Mouse (Mus musculus): Measurements from ENCODE around the gene Itch. TPM values are rescaled to one million over a fixed set of nuclear protein-coding genes. Genes with fewer than 3 reads are reported as not detected.
"Not testable (repeated sequence)": the region's sequence is repeated elsewhere in the genome, so short reads cannot be mapped to it uniquely, and the experiment has no call there.

Gene Itch
- polyA plus RNA-seq, 2 experiments: 30.2 to 49.8 TPM

DNA sequence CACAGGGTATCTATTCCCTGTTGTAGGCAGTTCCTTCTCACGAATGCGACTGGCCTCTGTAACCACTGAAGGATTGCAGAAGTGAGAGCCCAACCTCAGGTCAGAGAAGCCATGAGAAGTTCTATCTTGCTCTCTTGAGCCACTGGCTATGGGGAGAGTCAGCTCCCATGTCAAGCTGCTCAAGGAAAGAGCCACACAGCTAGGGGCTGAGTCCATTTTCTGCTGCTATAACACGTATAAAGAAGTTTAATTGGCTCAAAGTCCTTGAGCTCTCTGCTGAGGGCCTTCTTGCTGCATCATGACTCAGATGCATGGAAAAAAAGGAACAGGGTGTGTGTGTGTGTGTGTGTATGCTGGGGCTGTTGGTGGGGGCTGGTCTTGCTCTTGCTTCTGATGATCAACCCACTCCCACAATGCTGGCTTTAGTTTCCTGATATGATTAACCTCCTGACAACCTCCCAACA lies 32.5 kb upstream of the Itch start:
- Histone ChIP-seq H3K4me3 (replicated peaks; ENCODE audit: low read length) (no peak overlapping the region), H3K9me3 (ENCODE audit: control insufficient read depth, low read length) (no peaks in the 10 kb centered on the region), H3K27me3 (ENCODE audit: control insufficient read depth, insufficient read depth, low read length) (no peaks in the 10 kb centered on the region), H3K27ac (replicated peaks; ENCODE audit: low read depth, low read length) (no peak overlapping the region), H3K36me3 (ENCODE audit: control insufficient read depth, insufficient read depth, low read length) (no peaks in the 10 kb centered on the region), H3K9ac (ENCODE audit: low read depth, low read length, severe bottlenecking) (no peak overlapping the region), H3K4me1 (ENCODE audit: control insufficient read depth, insufficient read depth, low read length) (no peaks in the 10 kb centered on the region), H3K4me2 (replicated peaks; ENCODE audit: low read depth, low read length, severe bottlenecking) (no peak overlapping the region)
- ATAC-seq (ENCODE audit: low FRiP score, low read depth) (no peak), DNase-seq (ENCODE audit: low spot score) (no peak)
- no peak for TF ChIP-seq POLR2A (IDR thresholded peaks at IDR 0.05; ENCODE audit: borderline replicate concordance, extremely low read depth, insufficient read depth, insufficient read length)
- 65% methylated on average over 3 of the region's 3 CpGs for WGBS

DNA sequence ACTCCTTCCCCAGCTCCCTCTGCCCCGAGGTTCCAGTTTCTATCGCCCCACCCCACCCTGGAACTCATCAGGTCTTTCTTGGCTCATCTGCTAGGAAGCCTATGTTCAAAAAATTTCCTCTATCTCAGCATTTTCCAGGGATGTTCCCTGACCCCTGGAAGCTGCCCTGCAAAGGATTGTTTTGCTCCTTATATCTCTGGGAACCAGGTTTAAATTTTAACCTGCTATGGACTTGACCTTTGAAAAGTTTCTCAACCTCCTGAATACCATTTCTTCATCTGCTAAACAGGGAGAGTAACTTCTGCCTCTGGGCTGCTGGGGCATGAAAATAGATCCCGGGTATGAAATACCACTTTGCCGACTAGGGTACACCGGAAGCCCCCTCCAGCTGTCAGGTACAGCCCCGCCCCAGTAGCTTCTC lies 31.5 kb upstream of the Itch start:
- H3K9me3 ChIP-seq (ENCODE audit: control insufficient read depth, low read length): no peaks in the 10 kb centered on the region
- H3K9ac ChIP-seq (ENCODE audit: low read depth, low read length, severe bottlenecking): no peak overlapping the region
- no peaks in the 10 kb centered on the region for H3K27me3 ChIP-seq (ENCODE audit: control insufficient read depth, insufficient read depth, low read length)
- no peaks in the 10 kb centered on the region for H3K36me3 ChIP-seq (ENCODE audit: control insufficient read depth, insufficient read depth, low read length)
- DNase-seq (ENCODE audit: low spot score): no peak
- no peak overlapping the region for H3K4me2 ChIP-seq (replicated peaks; ENCODE audit: low read depth, low read length, severe bottlenecking)
- TF ChIP-seq POLR2A (IDR thresholded peaks at IDR 0.05; ENCODE audit: borderline replicate concordance, extremely low read depth, insufficient read depth, insufficient read length): no peak
- no peaks in the 10 kb centered on the region for H3K4me1 ChIP-seq (ENCODE audit: control insufficient read depth, insufficient read depth, low read length)
- no peak overlapping the region for H3K27ac ChIP-seq (replicated peaks; ENCODE audit: low read depth, low read length)
- H3K4me3 ChIP-seq (replicated peaks; ENCODE audit: low read length): no peak overlapping the region
- ATAC-seq (ENCODE audit: low FRiP score, low read depth): no peak
- 59% methylated on average over 6 of the region's 6 CpGs for WGBS

DNA sequence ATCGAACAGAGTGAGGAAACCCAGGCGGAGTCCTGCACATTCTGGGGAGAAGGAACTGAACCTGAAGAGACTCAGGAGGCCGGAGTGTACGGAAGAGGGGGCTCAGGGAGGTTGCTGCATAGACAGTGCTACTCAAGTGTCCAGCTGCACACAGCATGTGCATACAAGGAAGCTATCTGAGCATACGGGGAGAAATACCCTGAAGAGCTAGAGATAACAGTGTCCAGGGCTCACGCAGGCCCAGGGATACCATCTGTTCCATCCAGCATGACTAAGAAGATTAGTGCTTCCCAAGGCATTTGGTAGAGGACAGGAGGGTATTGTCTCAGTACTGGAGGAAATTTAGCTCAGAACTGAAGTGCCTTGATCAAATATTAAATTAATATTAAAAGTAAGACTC lies 29.7 kb upstream of the Itch start:
- TF ChIP-seq POLR2A (IDR thresholded peaks at IDR 0.05; ENCODE audit: borderline replicate concordance, extremely low read depth, insufficient read depth, insufficient read length): no peak
- H3K27ac ChIP-seq (replicated peaks; ENCODE audit: low read depth, low read length): no peak overlapping the region
- WGBS: 84% methylated on average over 6 of the region's 6 CpGs
- H3K36me3 ChIP-seq (ENCODE audit: control insufficient read depth, insufficient read depth, low read length): no peaks in the 10 kb centered on the region
- no peak overlapping the region for H3K9ac ChIP-seq (ENCODE audit: low read depth, low read length, severe bottlenecking)
- ATAC-seq (ENCODE audit: low FRiP score, low read depth): no peak
- peak; percentile 7 for DNase-seq (ENCODE audit: low spot score)
- H3K27me3 ChIP-seq (ENCODE audit: control insufficient read depth, insufficient read depth, low read length): no peaks in the 10 kb centered on the region
- H3K4me3 ChIP-seq (replicated peaks; ENCODE audit: low read length): no peak overlapping the region
- H3K9me3 ChIP-seq (ENCODE audit: control insufficient read depth, low read length): no peaks in the 10 kb centered on the region
- H3K4me1 ChIP-seq (ENCODE audit: control insufficient read depth, insufficient read depth, low read length): no peaks in the 10 kb centered on the region
- H3K4me2 ChIP-seq (replicated peaks; ENCODE audit: low read depth, low read length, severe bottlenecking): no peak overlapping the region

GRCm38 (mm10) chr2:155107276-155107675 lies 26.0 kb upstream of the Itch start:
- not testable (repeated sequence) for ATAC-seq (ENCODE audit: low FRiP score, low read depth)

DNA sequence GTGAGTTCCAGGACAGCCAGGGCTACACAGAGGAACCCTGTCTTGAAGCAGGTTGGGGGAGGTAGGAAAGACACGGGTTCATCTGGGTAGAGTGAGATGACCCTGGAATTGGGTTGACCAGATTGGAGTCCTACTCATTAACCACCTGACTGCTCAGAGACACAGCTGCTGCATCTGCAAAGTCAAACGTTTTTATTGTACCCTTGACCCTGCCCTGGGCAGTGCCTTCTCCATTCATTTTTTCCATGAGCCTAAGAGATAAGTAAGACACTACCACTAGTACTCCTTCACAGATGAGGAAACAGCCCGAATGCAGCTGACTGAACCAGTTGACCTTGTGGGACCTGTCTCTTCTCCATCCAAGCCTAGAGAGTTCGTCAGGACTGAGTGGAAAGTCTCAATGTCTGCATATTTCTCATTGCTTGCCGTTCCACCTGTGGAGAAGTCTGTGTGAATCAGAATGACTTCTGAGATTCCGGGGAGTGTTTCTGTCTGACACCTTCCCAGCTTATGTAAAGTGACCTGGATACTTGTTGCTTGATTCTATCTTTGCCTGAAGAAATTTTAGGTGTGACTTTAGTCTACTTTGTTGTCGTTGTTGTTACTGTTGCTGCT lies 18.0 kb upstream of the Itch start:
- no peak for ATAC-seq (ENCODE audit: low FRiP score, low read depth)
- no peak for TF ChIP-seq POLR2A (IDR thresholded peaks at IDR 0.05; ENCODE audit: borderline replicate concordance, extremely low read depth, insufficient read depth, insufficient read length)
- no peaks in the 10 kb centered on the region for H3K27me3 ChIP-seq (ENCODE audit: control insufficient read depth, insufficient read depth, low read length)
- H3K9ac ChIP-seq (ENCODE audit: low read depth, low read length, severe bottlenecking): no peak overlapping the region
- WGBS: 67% methylated on average over 7 of the region's 7 CpGs
- no peak overlapping the region for H3K4me3 ChIP-seq (replicated peaks; ENCODE audit: low read length)
- no peak overlapping the region for H3K27ac ChIP-seq (replicated peaks; ENCODE audit: low read depth, low read length)
- H3K9me3 ChIP-seq (ENCODE audit: control insufficient read depth, low read length): no peaks in the 10 kb centered on the region
- H3K4me2 ChIP-seq (replicated peaks; ENCODE audit: low read depth, low read length, severe bottlenecking): no peak overlapping the region
- H3K4me1 ChIP-seq (ENCODE audit: control insufficient read depth, insufficient read depth, low read length): no peaks in the 10 kb centered on the region
- H3K36me3 ChIP-seq (ENCODE audit: control insufficient read depth, insufficient read depth, low read length): no peaks in the 10 kb centered on the region
- no peak for DNase-seq (ENCODE audit: low spot score)

More at GRCm38 (mm10) chr2:155107276-155107675, 26.0 kb upstream of the Itch start:
- H3K4me3 ChIP-seq (replicated peaks; ENCODE audit: low read length); H3K27me3 ChIP-seq (ENCODE audit: control insufficient read depth, insufficient read depth, low read length); H3K9ac ChIP-seq (ENCODE audit: low read depth, low read length, severe bottlenecking); H3K4me2 ChIP-seq (replicated peaks; ENCODE audit: low read depth, low read length, severe bottlenecking); H3K36me3 ChIP-seq (ENCODE audit: control insufficient read depth, insufficient read depth, low read length); H3K27ac ChIP-seq (replicated peaks; ENCODE audit: low read depth, low read length); H3K9me3 ChIP-seq (ENCODE audit: control insufficient read depth, low read length); DNase-seq (ENCODE audit: low spot score); H3K4me1 ChIP-seq (ENCODE audit: control insufficient read depth, insufficient read depth, low read length): not testable (repeated sequence)
- 91% methylated on average over 9 of the region's 9 CpGs for WGBS
